Mouse (Mus musculus) C2C12 (cell line): ENCODE results near the gene Bcl3.

Experiments
- CTCF ChIP-seq: IDR thresholded peaks from one replicate; pipeline ENCODE4 v1.5.1; 2011; ENCODE audit not compliant: control insufficient read depth, insufficient read depth, insufficient read length
- MAX ChIP-seq: IDR thresholded peaks from one replicate; pipeline ENCODE4 v1.6.1; 2011; ENCODE audit warnings: mild to moderate bottlenecking, control low read depth
- MYOG ChIP-seq: IDR thresholded peaks from one replicate; pipeline ENCODE4 v1.6.1; 2011; ENCODE audit not compliant: control insufficient read depth, insufficient read length; ENCODE audit errors: extremely low read depth
- USF1 ChIP-seq: IDR thresholded peaks from one replicate; pipeline ENCODE4 v1.6.1; 2011; ENCODE audit warnings: low read depth, mild to moderate bottlenecking, control low read depth, moderate library complexity

GRCm38 (mm10) chr7:19851858-19852570 is 29.4 kb upstream of the Bcl3 start, which contains the start of gene Gm19345:
- TF ChIP-seq CTCF (no peak), MAX (no peak), MYOG (no peak), USF1 (no peak)
